ENCODE assay signal across 8 mouse cellular contexts in the genomic region with DNA sequence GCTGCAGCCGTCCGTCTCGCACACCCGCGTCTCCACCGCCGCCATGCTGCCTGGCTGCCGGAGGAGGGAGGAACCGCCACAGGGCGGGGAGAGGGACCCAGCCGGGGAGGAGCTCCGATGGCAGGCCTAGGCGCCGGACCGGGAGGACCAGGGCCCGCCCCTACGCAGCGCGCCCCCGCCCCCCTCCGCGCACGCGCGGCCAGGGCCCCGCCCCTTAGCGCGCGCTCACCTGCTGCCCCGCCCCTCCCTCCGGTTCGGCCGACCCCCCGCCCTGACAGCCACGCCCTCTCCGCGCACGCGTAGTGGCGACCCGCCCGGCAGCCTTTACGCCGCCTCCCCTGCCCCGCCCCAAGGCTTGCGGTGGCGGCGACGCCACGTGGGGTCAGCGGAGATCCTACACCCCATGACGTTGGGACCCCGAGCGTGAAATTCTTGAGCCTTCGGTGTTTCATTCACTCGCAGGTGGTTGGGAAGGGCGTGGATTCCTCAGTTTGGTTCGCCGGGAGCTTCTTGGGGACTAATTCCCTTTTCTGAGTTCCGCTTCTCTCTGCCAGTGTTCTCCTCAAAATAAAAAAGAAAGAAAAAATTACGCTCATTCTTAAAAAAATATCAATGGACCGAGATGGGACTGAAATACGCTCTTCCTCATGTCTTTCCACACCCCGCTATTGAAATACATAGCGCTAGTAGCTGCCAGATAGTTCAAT. TPM values are rescaled to one million over a fixed set of nuclear protein-coding genes. Genes with fewer than 3 reads are reported as not detected.
A peak's percentile ranks its signal among the peaks of the same experiment; 100 is the strongest.
DNase-seq lines count a peak whose midpoint lies in the region; ATAC-seq and TF ChIP-seq lines count a peak whose summit lies in the region.

A gene (minus strand): TSS at position 189 of the 707 bp plus-strand sequence.

- no peak for TF ChIP-seq EP300 in liver, embryonic 14.5 days (IDR thresholded peaks at IDR 0.05; ENCODE audit: low read depth)
- TF ChIP-seq EP300 in stomach, postnatal 0 days (optimal IDR thresholded peaks at IDR 0.05): no peak

- peak within 1 kb of the TSS; percentile 77 for H3K4me2 ChIP-seq in heart, embryonic 15.5 days
- H3K4me2 ChIP-seq in liver, embryonic 14.5 days (ENCODE audit: low read depth): peak within 1 kb of the TSS; percentile 91
- H3K4me2 ChIP-seq in neural tube, embryonic 11.5 days (ENCODE audit: low read depth): peak within 1 kb of the TSS; percentile 56
- peak within 1 kb of the TSS; percentile 70 for H3K4me2 ChIP-seq in stomach, postnatal 0 days (replicated peaks; ENCODE audit: low read depth)

- peak within 1 kb of the TSS; percentile 91 for H3K4me3 ChIP-seq in forebrain, embryonic 10.5 days
- H3K4me3 ChIP-seq in heart, embryonic 15.5 days: peak within 1 kb of the TSS; percentile 90
- peak within 1 kb of the TSS; percentile 79 to 96 for H3K4me3 ChIP-seq in liver, embryonic 14.5 days (ENCODE audit: insufficient read depth in 1 of 2, low read depth in 2 of 2, low read length in 2 of 2)
- peak within 1 kb of the TSS; percentile 86 for H3K4me3 ChIP-seq in neural tube, embryonic 11.5 days (ENCODE audit: low read depth, low read length)
- peak within 1 kb of the TSS; percentile 89 for H3K4me3 ChIP-seq in stomach, postnatal 0 days (ENCODE audit: low read depth, low read length)

- H3K4me1 ChIP-seq in forebrain, embryonic 10.5 days: peaks cover 16% of the 10 kb centered on the region
- H3K4me1 ChIP-seq in heart, embryonic 15.5 days (replicated peaks): peaks cover 13% of the 10 kb centered on the region
- H3K4me1 ChIP-seq in liver, embryonic 14.5 days (replicated peaks; ENCODE audit: control insufficient read depth in 2 of 2, insufficient read depth in 2 of 2, low read length in 1 of 2): peaks cover 6 to 11% of the 10 kb centered on the region in 2 experiments; a peak in 3 of 4 replicates
- H3K4me1 ChIP-seq in neural tube, embryonic 11.5 days (ENCODE audit: control insufficient read depth, insufficient read depth, low read length): no peaks in the 10 kb centered on the region
- no peaks in the 10 kb centered on the region for H3K4me1 ChIP-seq in stomach, postnatal 0 days (replicated peaks; ENCODE audit: control insufficient read depth, insufficient read depth)

- ATAC-seq in CD4-positive, CD25-positive, alpha-beta regulatory T cell, adult 4 months: peak; percentile 91
- ATAC-seq in heart, embryonic 15.5 days (replicated peaks; ENCODE audit: insufficient number of reproducible peaks, insufficient read depth, low FRiP score, low read depth): peak; percentile 98
- ATAC-seq in liver, embryonic 14.5 days (ENCODE audit: insufficient read depth): peak; percentile 99
- peak; percentile 97 for ATAC-seq in neural tube, embryonic 11.5 days (ENCODE audit: insufficient read depth, low FRiP score, low TSS enrichment)
- ATAC-seq in stomach, postnatal 0 days (ENCODE audit: low FRiP score, low TSS enrichment): peak; percentile 99

- peaks cover 31% of the 10 kb centered on the region for H3K36me3 ChIP-seq in forebrain, embryonic 10.5 days (replicated peaks)
- peaks cover 10% of the 10 kb centered on the region for H3K36me3 ChIP-seq in heart, embryonic 15.5 days
- H3K36me3 ChIP-seq in liver, embryonic 14.5 days (replicated peaks; ENCODE audit: control insufficient read depth, insufficient read depth, low read depth): peaks cover 8% of the 10 kb centered on the region
- peaks cover 8% of the 10 kb centered on the region for H3K36me3 ChIP-seq in neural tube, embryonic 11.5 days (ENCODE audit: control insufficient read depth, insufficient read depth, low read length)
- H3K36me3 ChIP-seq in stomach, postnatal 0 days (ENCODE audit: control insufficient read depth, insufficient read depth, low read length): no peaks in the 10 kb centered on the region

- under 1% methylated on average over 60 of the region's 65 CpGs for WGBS in forebrain, embryonic 10.5 days
- WGBS in heart, embryonic 15.5 days: under 1% methylated on average over 40 of the region's 65 CpGs
- under 1% methylated on average over 53 of the region's 65 CpGs for WGBS in liver, embryonic 14.5 days (ENCODE audit: insufficient replicate concordance)
- WGBS in neural tube, embryonic 11.5 days: under 1% methylated on average over 50 of the region's 65 CpGs
- WGBS in stomach, postnatal 0 days: under 1% methylated on average over 37 of the region's 65 CpGs

- H3K27me3 ChIP-seq in forebrain, embryonic 10.5 days (ENCODE audit: poor library complexity, severe bottlenecking): no peaks in the 10 kb centered on the region
- no peaks in the 10 kb centered on the region for H3K27me3 ChIP-seq in heart, embryonic 15.5 days
- H3K27me3 ChIP-seq in liver, embryonic 14.5 days (ENCODE audit: control insufficient read depth, insufficient read depth, low read length): no peaks in the 10 kb centered on the region
- no peaks in the 10 kb centered on the region for H3K27me3 ChIP-seq in neural tube, embryonic 11.5 days (ENCODE audit: control insufficient read depth, insufficient read depth, low read length)
- no peaks in the 10 kb centered on the region for H3K27me3 ChIP-seq in stomach, postnatal 0 days (ENCODE audit: control insufficient read depth, insufficient read depth, low read length)

- H3K9ac ChIP-seq in heart, embryonic 15.5 days: peak within 1 kb of the TSS; percentile 91
- H3K9ac ChIP-seq in liver, embryonic 14.5 days (replicated peaks): peak within 1 kb of the TSS; percentile 94
- H3K9ac ChIP-seq in neural tube, embryonic 11.5 days (ENCODE audit: low read length): peak within 1 kb of the TSS; percentile 81
- peak within 1 kb of the TSS; percentile 88 for H3K9ac ChIP-seq in stomach, postnatal 0 days (ENCODE audit: low read length)

- peak; percentile 33; the same call in 1 of the 2 replicates for TF ChIP-seq CTCF in liver, embryonic 14.5 days (IDR thresholded peaks at IDR 0.05; ENCODE audit: low read depth)
- peak; percentile 32 for TF ChIP-seq CTCF in stomach, postnatal 0 days (IDR thresholded peaks at IDR 0.05; ENCODE audit: low read depth)

- H3K9me3 ChIP-seq in forebrain, embryonic 10.5 days: peaks cover 5% of the 10 kb centered on the region
- H3K9me3 ChIP-seq in heart, embryonic 15.5 days (replicated peaks): no peaks in the 10 kb centered on the region
- no peaks in the 10 kb centered on the region for H3K9me3 ChIP-seq in liver, embryonic 14.5 days (ENCODE audit: control insufficient read depth, low read length)
- H3K9me3 ChIP-seq in neural tube, embryonic 11.5 days (ENCODE audit: control insufficient read depth, low read length): no peaks in the 10 kb centered on the region; the same call in 1 of the 2 replicates
- H3K9me3 ChIP-seq in stomach, postnatal 0 days (ENCODE audit: control insufficient read depth, low read length): no peaks in the 10 kb centered on the region

- peak within 1 kb of the TSS; percentile 93 for H3K27ac ChIP-seq in forebrain, embryonic 10.5 days
- peak within 1 kb of the TSS; percentile 83 for H3K27ac ChIP-seq in heart, embryonic 15.5 days
- H3K27ac ChIP-seq in liver, embryonic 14.5 days: peak within 1 kb of the TSS; percentile 41
- H3K27ac ChIP-seq in neural tube, embryonic 11.5 days (ENCODE audit: low read depth, low read length): peak within 1 kb of the TSS; percentile 63; the same call in 1 of the 2 replicates
- peak within 1 kb of the TSS; percentile 88 for H3K27ac ChIP-seq in stomach, postnatal 0 days (replicated peaks)

- DNase-seq in c-Kit-negative CD71-positive TER-119-positive erythroid progenitor cells, embryonic 14.5 days (ENCODE audit: low read depth, low spot score): peak; percentile 92
- DNase-seq in forebrain, embryonic 10.5 days (ENCODE audit: extremely low spot score, low spot score): peak; percentile 98
- DNase-seq in kidney, postnatal 25 days: peak; percentile 96 to 97
- DNase-seq in liver, embryonic 14.5 days (ENCODE audit: low read depth in 3 of 3, low spot score in 3 of 3): peak; percentile 83 to 87 (median 86)
- DNase-seq in neural tube, embryonic 11.5 days (ENCODE audit: low spot score): peak; percentile 98
- peak; percentile 99 for DNase-seq in stomach, postnatal 0 days (ENCODE audit: low spot score)

RNA-seq across cellular contexts. Expression of the gene that starts here (rescaled TPM):
- 10 to 100 TPM; 33.4 to 36.2 TPM for polyA plus RNA-seq in CD4-positive, CD25-positive, alpha-beta regulatory T cell, adult 4 months (2017; shearing (Covaris generic))
- polyA plus RNA-seq in forebrain, embryonic 10.5 days (2016; fragmentation: Nextera tagmentation; extraction: Ambion mirVana): 45.2 and 45.9 TPM in 2 replicates
- polyA plus RNA-seq in heart, embryonic 15.5 days (2015; fragmentation: Nextera tagmentation; extraction: Ambion mirVana): 34.4 and 36.9 TPM in 2 replicates
- 15.8 and 22.2 TPM in 2 replicates for polyA plus RNA-seq in liver, embryonic 14.5 days (2012; rRNA removed)
- 21.9 and 25.4 TPM in 2 replicates for polyA plus RNA-seq in liver, embryonic 14.5 days (2014; fragmentation: Nextera tagmentation; extraction: Ambion mirVana)
- polyA plus RNA-seq in neural tube, embryonic 11.5 days (2014; fragmentation: Nextera tagmentation; extraction: Ambion mirVana): 69.0 and 69.6 TPM in 2 replicates
- 33.9 and 34.1 TPM in 2 replicates for polyA plus RNA-seq in stomach, postnatal 0 days (2015; fragmentation: Nextera tagmentation; extraction: Ambion mirVana)

Comparison
In these comparisons a context has a peak if more than half of its experiments do, and no peak if none do; other contexts are left out.
1. Peak in every context shown above with its lines: DNase-seq, ATAC-seq, H3K4me3 ChIP-seq and H3K27ac ChIP-seq.
2. H3K27ac ChIP-seq: peak in every context shown above with its lines; median percentile 93 in forebrain, embryonic 10.5 days; 88 in stomach, postnatal 0 days; 83 in heart, embryonic 15.5 days; 63 in neural tube, embryonic 11.5 days; 41 in liver, embryonic 14.5 days.